Mouse (Mus musculus) midbrain, postnatal 0 days (tissue): ENCODE measurements around the gene Zfp786. TPM values are rescaled to one million over a fixed set of nuclear protein-coding genes. Genes with fewer than 3 reads are reported as not detected.
"Not testable (repeated sequence)": the region's sequence is repeated elsewhere in the genome, so short reads cannot be mapped to it uniquely, and the experiment has no call there.

Experiments
- ATAC-seq: fragments of 200-750 bp; cut with Nextera tagmentation; 2 replicates; pipeline ENCODE4 v1.8.0; 2017; ENCODE audit warnings: moderate number of reproducible peaks, mild to moderate bottlenecking, moderate TSS enrichment, moderate library complexity; ENCODE audit not compliant: low FRiP score
- DNase-seq: peaks from one replicate; pipeline ENCODE4 v3.0.0-alpha.2; 2015; ENCODE audit warnings: low spot score
- H3K27ac ChIP-seq: fragments of 300-500 bp; sonication (generic); 2 replicates; pipeline ENCODE4 v1.5.1; 2014; ENCODE audit warnings: low read depth, mild to moderate bottlenecking, low read length, mixed read lengths
- H3K27me3 ChIP-seq: fragments of 300-500 bp; sonication (generic); 2 replicates; pipeline ENCODE4 v1.6.1; 2014; ENCODE audit warnings: low read length, control low read depth, mixed read lengths; ENCODE audit not compliant: insufficient read depth
- H3K36me3 ChIP-seq: fragments of 300-500 bp; sonication (generic); 2 replicates; pipeline ENCODE4 v1.6.1; 2014; ENCODE audit warnings: low read length, control low read depth, mixed read lengths; ENCODE audit not compliant: insufficient read depth
- H3K4me1 ChIP-seq: fragments of 300-500 bp; sonication (generic); 2 replicates; pipeline ENCODE4 v1.6.1; 2014; ENCODE audit warnings: mild to moderate bottlenecking, control low read depth, antibody characterized with exemption, low read length, mixed read lengths; ENCODE audit not compliant: insufficient read depth
- H3K4me2 ChIP-seq: fragments of 300-500 bp; sonication (generic); 2 replicates; pipeline ENCODE4 v1.6.1; 2014; ENCODE audit warnings: low read depth, mild to moderate bottlenecking, low read length, mixed read lengths; ENCODE audit not compliant: poor library complexity, severe bottlenecking
- H3K4me3 ChIP-seq: fragments of 300-500 bp; sonication (generic); 2 replicates; pipeline ENCODE4 v1.5.1; 2014; ENCODE audit warnings: low read depth, mild to moderate bottlenecking, low read length, moderate library complexity
- H3K9ac ChIP-seq: fragments of 300-500 bp; sonication (generic); replicated peaks from 2 replicates; pipeline ENCODE4 v1.6.1; 2014; ENCODE audit warnings: mild to moderate bottlenecking, low read length, moderate library complexity, mixed read lengths; ENCODE audit not compliant: poor library complexity, severe bottlenecking
- H3K9me3 ChIP-seq: fragments of 300-500 bp; sonication (generic); 2 replicates; pipeline ENCODE4 v1.6.1; 2016; ENCODE audit warnings: low read length, control low read depth
- CTCF ChIP-seq: IDR thresholded peaks from 2 replicates; pipeline ENCODE4 v1.5.1; 2016; ENCODE audit warnings: antibody characterized with exemption, mild to moderate bottlenecking
- WGBS: fragments of 180-500 bp; shearing (Covaris S2); extraction: QIAGEN DNeasy Blood & Tissue Kit; methylation state at CpG from one replicate; pipeline ENCODE4 v1.1.7; 2014; 5-methylcytosine and 5-hydroxymethylcytosine counted together
- microRNA counts: library from miRNA; unstranded; fragments of <30 nt; microRNA quantifications from one replicate; lab custom pipeline; 2015
- microRNA-seq: library from miRNA; unstranded; fragments of <30 nt; microRNA quantifications from one replicate; pipeline ENCODE4, GENCODE M21; 2016; ENCODE audit warnings: borderline number of aligned reads
- polyA plus RNA-seq: library from polyadenylated mRNA; unstranded; fragments of >200 nt; fragmentation: Nextera tagmentation; extraction: Ambion mirVana; gene quantifications from 2 replicates; pipeline ENCODE4 v1.2.1, GENCODE M21; 2015
- total RNA-seq: library from RNA; depleted of rRNA; stranded (reverse); fragments of >200 nt; gene quantifications from 2 replicates; pipeline ENCODE4 v1.2.3, GENCODE M21; 2014; rRNA removed

The Zfp786 gene
- total and polyA plus RNA-seq, 2 experiments from 2014 or later, result 7.7 to 16.8 TPM

GRCm38 (mm10) chr6:47784707-47785412, 45.8 kb downstream of the Zfp786 start:
- H3K4me3 ChIP-seq, result no peak overlapping the region
- no peaks in the 10 kb centered on the region for H3K9me3 ChIP-seq
- no peaks in the 10 kb centered on the region for H3K27me3 ChIP-seq
- H3K36me3 ChIP-seq, result no peaks in the 10 kb centered on the region
- H3K27ac ChIP-seq, result no peak overlapping the region
- no peak overlapping the region for H3K9ac ChIP-seq
- DNase-seq (no peak), ATAC-seq (no peak)
- WGBS, result 85% methylated on average over 5 of the region's 5 CpGs
- TF ChIP-seq CTCF, result no peak
- no peak overlapping the region for H3K4me2 ChIP-seq
- no peaks in the 10 kb centered on the region for H3K4me1 ChIP-seq

DNA sequence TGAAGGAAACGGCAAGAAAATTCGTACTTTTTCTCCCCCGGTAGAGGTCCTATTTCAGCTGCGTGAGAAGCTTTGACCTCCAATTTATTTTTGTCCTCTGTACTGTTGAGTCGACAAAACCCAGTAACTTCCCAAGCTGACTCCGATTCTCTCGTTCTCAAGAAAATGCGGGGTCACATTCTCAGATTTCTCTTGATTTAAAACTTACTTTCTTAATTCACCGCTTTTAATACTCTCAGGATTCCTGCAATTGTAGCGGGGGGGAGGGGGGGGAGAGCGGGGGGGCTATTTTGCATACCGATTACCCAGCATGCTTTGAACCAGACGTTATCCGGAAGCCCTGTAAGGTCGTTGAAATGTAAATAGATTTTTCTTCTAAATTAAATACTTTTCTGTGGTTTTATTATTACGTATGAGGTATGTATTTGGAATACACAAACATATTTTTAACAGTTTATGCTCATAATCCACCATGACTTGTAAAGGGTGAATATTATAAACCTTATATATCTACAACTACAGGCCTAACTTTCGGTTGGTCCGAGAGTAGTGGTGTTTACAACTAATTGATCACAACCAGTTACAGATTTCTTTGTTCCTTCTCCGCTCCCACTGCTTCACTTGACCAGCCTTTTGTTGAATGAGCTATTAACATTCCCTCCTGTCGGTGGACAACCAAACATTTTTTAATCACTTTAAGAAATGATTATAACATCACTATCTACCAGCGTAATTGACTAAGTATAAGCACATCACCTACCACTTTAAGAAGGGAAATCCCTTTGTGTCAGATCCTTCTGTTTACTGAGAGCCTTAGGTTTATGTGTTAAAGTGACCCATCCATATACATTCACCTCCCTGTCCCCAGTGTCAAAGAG, 49.3 kb downstream of the Zfp786 start:
- Histone ChIP-seq H3K27ac (peak overlapping the region; percentile 69), H3K4me1 (no peaks in the 10 kb centered on the region), H3K27me3 (no peaks in the 10 kb centered on the region), H3K4me2 (peak overlapping the region; percentile 41), H3K9me3 (no peaks in the 10 kb centered on the region), H3K9ac (peak overlapping the region; percentile 56), H3K36me3 (no peaks in the 10 kb centered on the region), H3K4me3 (peak overlapping the region; percentile 38)
- DNase-seq (peak; percentile 84), ATAC-seq (peak; percentile 48; the same call in 1 of the 2 replicates)
- under 1% methylated on average over 21 of the region's 21 CpGs for WGBS
- TF ChIP-seq CTCF, result peak; percentile 27; the same call in 1 of the 2 replicates

- ATAC-seq, result no peak
- no peaks in the 10 kb centered on the region for H3K9me3 ChIP-seq
- no peaks in the 10 kb centered on the region for H3K36me3 ChIP-seq
- H3K4me3 ChIP-seq, result peak overlapping the region; percentile 38
- 14% methylated on average over 2 of the region's 2 CpGs for WGBS
- no peak for TF ChIP-seq CTCF
- H3K9ac ChIP-seq, result 0 out of 2 replicates have a peak overlapping the region, but pooled peaks have one; percentile 56
- no peaks in the 10 kb centered on the region for H3K27me3 ChIP-seq
- no peaks in the 10 kb centered on the region for H3K4me1 ChIP-seq
- peak overlapping the region; percentile 41 for H3K4me2 ChIP-seq
- DNase-seq, result no peak
- no peak overlapping the region for H3K27ac ChIP-seq
These were observed 50.1 kb downstream of the Zfp786 start for GRCm38 (mm10) chr6:47780576-47781013.

GRCm38 (mm10) chr6:47771760-47772159, 58.9 kb downstream of the Zfp786 start:
- not testable (repeated sequence) for H3K4me3 ChIP-seq, H3K4me1 ChIP-seq, H3K9ac ChIP-seq, ATAC-seq, H3K9me3 ChIP-seq, H3K27ac ChIP-seq, DNase-seq, H3K36me3 ChIP-seq, H3K27me3 ChIP-seq, H3K4me2 ChIP-seq
- WGBS, result 78% methylated on average over 6 of the region's 19 CpGs

- H3K9ac ChIP-seq, H3K4me3 ChIP-seq: not testable (repeated sequence)
These were observed 59.6 kb downstream of the Zfp786 start for GRCm38 (mm10) chr6:47771113-47771512.

DNA sequence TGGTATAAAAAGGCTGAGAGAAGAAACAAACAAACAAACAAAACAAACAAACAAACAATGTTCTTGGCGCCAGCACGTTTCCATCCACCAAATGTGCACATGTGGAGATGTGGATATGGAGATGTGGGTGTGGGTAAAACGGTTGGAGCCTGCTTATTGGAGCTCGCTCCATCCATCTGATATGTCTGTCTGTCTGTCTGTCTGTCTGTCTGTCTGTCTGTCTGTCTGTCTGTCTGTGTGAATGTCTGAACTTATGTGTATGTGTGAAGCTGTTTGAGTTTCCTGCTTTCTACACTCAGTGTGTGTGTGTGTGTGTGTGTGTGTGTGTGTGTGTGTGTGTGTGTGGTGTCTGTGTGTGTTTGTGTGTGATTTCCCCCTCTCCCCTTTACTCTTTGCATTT, 60.8 kb downstream of the Zfp786 start:
- H3K36me3 ChIP-seq, H3K27me3 ChIP-seq, DNase-seq, ATAC-seq, H3K4me1 ChIP-seq, H3K9me3 ChIP-seq, H3K27ac ChIP-seq, H3K4me2 ChIP-seq, H3K9ac ChIP-seq, H3K4me3 ChIP-seq: not testable (repeated sequence)
- 67% methylated on average over 4 of the region's 4 CpGs for WGBS

More at GRCm38 (mm10) chr6:47771113-47771512, 59.6 kb downstream of the Zfp786 start:
- 75% methylated on average over 11 of the region's 12 CpGs for WGBS
- not testable (repeated sequence) for H3K27ac ChIP-seq, ATAC-seq, H3K4me1 ChIP-seq, H3K27me3 ChIP-seq, DNase-seq, H3K36me3 ChIP-seq, H3K4me2 ChIP-seq, H3K9me3 ChIP-seq

MicroRNA genes within 50 kb of the gene (microRNA counts, 519-probe panel; counts per million panel counts)
- microRNA mmu-miR-704 (lab: Ali Mortazavi, UCI), result 528 counts per million, percentile 58 among the panel's probes with 10 or more counts

Small RNA genes within 50 kb of the gene (microRNA-seq; reads per million reads assigned to microRNA genes)
- gene Mir704, result not detected

Other genes starting within 250 kb of the Zfp786 start
- 16.6 and 34.5 TPM in 2 replicates for gene Ezh2, start 235.5 kb downstream of the Zfp786 start, total RNA-seq
- gene Ezh2, start 235.5 kb downstream of the Zfp786 start, polyA plus RNA-seq, result 21.5 and 25.8 TPM in 2 replicates
- 92.7 and 94.7 TPM in 2 replicates for gene Pdia4, start 17.4 kb downstream of the Zfp786 start, total RNA-seq
- gene Pdia4, start 17.4 kb downstream of the Zfp786 start, polyA plus RNA-seq, result 72.6 and 81.6 TPM in 2 replicates
- gene Zfp398, start 4.8 kb upstream of the Zfp786 start, total RNA-seq, result 30.6 and 32.1 TPM in 2 replicates
- 11.9 and 14.3 TPM in 2 replicates for gene Zfp398, start 4.8 kb upstream of the Zfp786 start, polyA plus RNA-seq
- gene Zfp282, start 46.3 kb upstream of the Zfp786 start, total RNA-seq, result 42.9 and 50.3 TPM in 2 replicates
- gene Zfp282, start 46.3 kb upstream of the Zfp786 start, polyA plus RNA-seq, result 15.9 and 17.2 TPM in 2 replicates
- gene Zfp212, start 89.6 kb upstream of the Zfp786 start, total RNA-seq, result 13.4 and 15.9 TPM in 2 replicates
- gene Zfp212, start 89.6 kb upstream of the Zfp786 start, polyA plus RNA-seq, result 19.0 and 21.8 TPM in 2 replicates
- 34.8 and 37.7 TPM in 2 replicates for gene Zfp956, start 122.5 kb upstream of the Zfp786 start, total RNA-seq
- 26.1 and 27.0 TPM in 2 replicates for gene Zfp956, start 122.5 kb upstream of the Zfp786 start, polyA plus RNA-seq
- gene Zfp777, start 218.0 kb upstream of the Zfp786 start, total RNA-seq, result 36.8 and 37.5 TPM in 2 replicates
- gene Zfp777, start 218.0 kb upstream of the Zfp786 start, polyA plus RNA-seq, result 15.8 and 18.1 TPM in 2 replicates